Mouse (Mus musculus): Measurements from ENCODE around the gene Frs3. TPM values are rescaled to one million over a fixed set of nuclear protein-coding genes. Genes with fewer than 3 reads are reported as not detected.
"Not testable (repeated sequence)": the region's sequence is repeated elsewhere in the genome, so short reads cannot be mapped to it uniquely, and the experiment has no call there.

Gene Frs3
- 54.2 and 55.4 TPM in 2 replicates for polyA plus RNA-seq (2012; rRNA removed)

- DNase-seq (ENCODE audit: low read depth), result peak; percentile 84
- TF ChIP-seq CTCF (IDR thresholded peaks at IDR 0.05; ENCODE audit: borderline replicate concordance, extremely low read depth, insufficient read depth, insufficient read length) (no peak), POLR2A (IDR thresholded peaks at IDR 0.05; ENCODE audit: borderline replicate concordance, extremely low read depth, insufficient read depth, insufficient read length, poor library complexity, severe bottlenecking) (0 out of 2 replicates have a peak, but pooled peaks have one; percentile 26)
These were observed at the start of gene Frs3 for GRCm38 (mm10) chr17:47688608-47689575. Gene Frs3 (plus strand): TSS chr17:47689030.

- TF ChIP-seq CTCF (IDR thresholded peaks at IDR 0.05; ENCODE audit: borderline replicate concordance, extremely low read depth, insufficient read depth, insufficient read length), result peak; percentile 7; the same call in 1 of the 2 replicates
- TF ChIP-seq POLR2A (IDR thresholded peaks at IDR 0.05; ENCODE audit: borderline replicate concordance, extremely low read depth, insufficient read depth, insufficient read length, poor library complexity, severe bottlenecking), result no peak
These were observed 45.8 kb upstream of the Frs3 start for GRCm38 (mm10) chr17:47642992-47643391.

GRCm38 (mm10) chr17:47646683-47647082 is 42.1 kb upstream of the Frs3 start:
- DNase-seq (ENCODE audit: low read depth), result peak; percentile 58
- TF ChIP-seq POLR2A (IDR thresholded peaks at IDR 0.05; ENCODE audit: borderline replicate concordance, extremely low read depth, insufficient read depth, insufficient read length, poor library complexity, severe bottlenecking) (no peak), CTCF (IDR thresholded peaks at IDR 0.05; ENCODE audit: borderline replicate concordance, extremely low read depth, insufficient read depth, insufficient read length) (peak; percentile 50; the same call in 1 of the 2 replicates)

More at GRCm38 (mm10) chr17:47642992-47643391, 45.8 kb upstream of the Frs3 start:
- no peak for DNase-seq (ENCODE audit: low read depth)

- DNase-seq (ENCODE audit: low read depth), result peak; percentile 40
- TF ChIP-seq POLR2A (IDR thresholded peaks at IDR 0.05; ENCODE audit: borderline replicate concordance, extremely low read depth, insufficient read depth, insufficient read length, poor library complexity, severe bottlenecking) (no peak), CTCF (IDR thresholded peaks at IDR 0.05; ENCODE audit: borderline replicate concordance, extremely low read depth, insufficient read depth, insufficient read length) (no peak)
These were observed 39.9 kb upstream of the Frs3 start for GRCm38 (mm10) chr17:47648966-47649365.

- DNase-seq (ENCODE audit: low read depth), result no peak
- no peak for TF ChIP-seq CTCF (IDR thresholded peaks at IDR 0.05; ENCODE audit: borderline replicate concordance, extremely low read depth, insufficient read depth, insufficient read length)
- no peak for TF ChIP-seq POLR2A (IDR thresholded peaks at IDR 0.05; ENCODE audit: borderline replicate concordance, extremely low read depth, insufficient read depth, insufficient read length, poor library complexity, severe bottlenecking)
These were observed 36.9 kb upstream of the Frs3 start for GRCm38 (mm10) chr17:47651953-47652352.

GRCm38 (mm10) chr17:47654346-47654745 is 34.5 kb upstream of the Frs3 start:
- not testable (repeated sequence) for DNase-seq (ENCODE audit: low read depth)

- no peak for DNase-seq (ENCODE audit: low read depth)
- TF ChIP-seq CTCF (IDR thresholded peaks at IDR 0.05; ENCODE audit: borderline replicate concordance, extremely low read depth, insufficient read depth, insufficient read length) (no peak), POLR2A (IDR thresholded peaks at IDR 0.05; ENCODE audit: borderline replicate concordance, extremely low read depth, insufficient read depth, insufficient read length, poor library complexity, severe bottlenecking) (no peak)
These were observed 33.1 kb upstream of the Frs3 start for GRCm38 (mm10) chr17:47655697-47656096.

- TF ChIP-seq CTCF (IDR thresholded peaks at IDR 0.05; ENCODE audit: borderline replicate concordance, extremely low read depth, insufficient read depth, insufficient read length) (no peak), POLR2A (IDR thresholded peaks at IDR 0.05; ENCODE audit: borderline replicate concordance, extremely low read depth, insufficient read depth, insufficient read length, poor library complexity, severe bottlenecking) (no peak)
These were observed 30.9 kb upstream of the Frs3 start for GRCm38 (mm10) chr17:47657901-47658300.

GRCm38 (mm10) chr17:47658741-47659243 is 30.0 kb upstream of the Frs3 start:
- TF ChIP-seq POLR2A (IDR thresholded peaks at IDR 0.05; ENCODE audit: borderline replicate concordance, extremely low read depth, insufficient read depth, insufficient read length, poor library complexity, severe bottlenecking) (no peak), CTCF (IDR thresholded peaks at IDR 0.05; ENCODE audit: borderline replicate concordance, extremely low read depth, insufficient read depth, insufficient read length) (no peak)
- DNase-seq (ENCODE audit: low read depth), result no peak

More at GRCm38 (mm10) chr17:47657901-47658300, 30.9 kb upstream of the Frs3 start:
- DNase-seq (ENCODE audit: low read depth), result no peak

- TF ChIP-seq POLR2A (IDR thresholded peaks at IDR 0.05; ENCODE audit: borderline replicate concordance, extremely low read depth, insufficient read depth, insufficient read length, poor library complexity, severe bottlenecking) (no peak), CTCF (IDR thresholded peaks at IDR 0.05; ENCODE audit: borderline replicate concordance, extremely low read depth, insufficient read depth, insufficient read length) (no peak)
- DNase-seq (ENCODE audit: low read depth), result peak; percentile 59
These were observed 25.7 kb upstream of the Frs3 start for GRCm38 (mm10) chr17:47663009-47663713.

- TF ChIP-seq CTCF (IDR thresholded peaks at IDR 0.05; ENCODE audit: borderline replicate concordance, extremely low read depth, insufficient read depth, insufficient read length) (no peak), POLR2A (IDR thresholded peaks at IDR 0.05; ENCODE audit: borderline replicate concordance, extremely low read depth, insufficient read depth, insufficient read length, poor library complexity, severe bottlenecking) (no peak)
These were observed 24.4 kb upstream of the Frs3 start for GRCm38 (mm10) chr17:47664474-47664873.

More at GRCm38 (mm10) chr17:47664474-47664873, 24.4 kb upstream of the Frs3 start:
- DNase-seq (ENCODE audit: low read depth), result no peak

All from brain, embryonic 14.5 days (tissue).